Mouse (Mus musculus): ENCODE measurements around the gene Glra1. TPM values are rescaled to one million over a fixed set of nuclear protein-coding genes. Genes with fewer than 3 reads are reported as not detected.

Glra1 gene
- polyA plus RNA-seq, 1 experiment from 2014 or later = 6.8 TPM

DNA sequence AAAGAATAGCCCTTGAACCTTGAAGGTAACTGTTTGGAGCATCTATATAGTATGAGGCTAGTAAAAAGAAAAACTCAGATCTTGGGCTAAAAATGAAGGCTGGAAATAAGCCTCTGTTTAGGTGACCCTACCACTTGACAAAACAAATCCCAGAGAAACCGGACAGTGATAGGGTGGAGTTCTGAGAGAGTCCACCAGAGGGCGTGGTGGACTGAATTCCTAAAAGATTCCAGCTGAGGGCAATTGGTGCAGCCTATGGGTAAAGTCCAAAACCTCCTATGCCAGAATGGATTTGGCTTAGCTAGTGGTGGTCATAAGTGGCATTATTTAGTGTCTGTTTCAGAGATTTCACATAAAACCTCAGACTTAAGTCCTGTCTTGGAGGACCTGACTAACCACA lies 36.9 kb downstream of the Glra1 start:
- no peak overlapping the region for H3K4me3 ChIP-seq
- DNase-seq (ENCODE audit: low spot score) = peak; percentile 56
- peaks cover 83% of the 10 kb centered on the region for H3K36me3 ChIP-seq
- 22% methylated on average over 2 of the region's 2 CpGs for WGBS
- no peaks in the 10 kb centered on the region for H3K27me3 ChIP-seq (ENCODE audit: insufficient read depth, poor library complexity, severe bottlenecking)
- peaks cover 28% of the 10 kb centered on the region for H3K4me1 ChIP-seq (replicated peaks)
- H3K9me3 ChIP-seq = no peaks in the 10 kb centered on the region
- H3K27ac ChIP-seq = no peak overlapping the region

DNA sequence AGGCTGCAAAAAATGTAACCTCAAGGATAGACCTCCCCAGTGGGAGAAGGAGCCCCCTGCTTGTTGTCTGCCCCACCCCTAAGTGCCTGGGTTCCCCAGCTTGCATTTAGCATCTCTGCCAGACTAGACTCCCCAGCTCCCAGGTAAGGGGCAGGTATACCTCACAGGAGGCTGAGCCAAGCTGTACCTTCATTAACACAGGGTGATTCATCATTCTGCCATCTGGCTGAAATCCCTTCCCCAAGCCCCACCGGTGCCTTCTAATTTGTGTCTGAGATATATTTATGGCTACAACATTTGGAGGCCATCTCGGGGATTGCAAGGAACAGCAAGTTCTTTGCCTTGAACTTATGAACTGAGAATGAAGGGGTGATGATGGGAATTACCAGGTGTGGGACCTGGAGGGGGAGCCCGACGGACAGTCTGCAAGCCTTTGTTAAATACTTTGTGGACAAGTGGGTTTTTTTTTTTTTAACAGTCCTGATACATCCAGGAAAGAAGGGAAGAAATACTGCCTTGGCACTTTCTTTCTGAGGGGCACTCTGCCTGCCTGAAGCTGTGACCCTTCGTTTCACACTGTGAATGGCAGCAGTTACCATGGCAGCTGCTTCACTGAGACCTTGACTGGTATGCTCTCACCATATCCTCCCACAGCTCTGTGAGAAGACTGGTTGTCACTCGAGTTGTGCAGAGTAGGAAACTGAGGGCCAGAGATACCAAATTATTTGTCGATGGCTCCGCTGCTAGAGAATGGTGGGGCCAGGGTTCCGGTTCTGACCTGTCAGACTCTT lies 41.5 kb downstream of the Glra1 start:
- Histone ChIP-seq H3K4me3 (no peak overlapping the region), H3K9me3 (no peaks in the 10 kb centered on the region), H3K27ac (peak overlapping the region; percentile 50), H3K4me1 (replicated peaks) (peaks cover 26% of the 10 kb centered on the region), H3K27me3 (ENCODE audit: insufficient read depth, poor library complexity, severe bottlenecking) (no peaks in the 10 kb centered on the region), H3K36me3 (peaks cover 76% of the 10 kb centered on the region)
- WGBS = 56% methylated on average over 9 of the region's 9 CpGs
- peak; percentile 11 for DNase-seq (ENCODE audit: low spot score)

DNA sequence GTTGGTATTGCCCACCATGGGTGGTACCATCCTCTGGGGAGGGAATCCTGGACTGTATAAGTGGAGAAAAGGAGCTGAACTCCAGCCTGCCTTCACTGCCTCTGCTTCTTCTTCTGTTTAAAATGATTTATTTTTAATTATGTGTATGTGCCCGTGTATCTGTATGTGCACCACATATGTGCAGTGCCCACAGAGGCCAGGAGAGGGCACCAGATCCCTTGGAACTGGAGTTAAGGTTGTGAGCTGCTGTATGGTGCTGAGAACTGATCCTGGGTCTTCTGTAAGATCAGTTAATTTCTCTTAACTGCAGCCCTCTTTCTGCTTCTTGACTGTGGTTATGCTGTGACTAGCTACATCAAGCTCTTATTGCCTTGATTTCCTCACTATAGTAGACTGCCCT lies 62.3 kb downstream of the Glra1 start:
- Histone ChIP-seq H3K9me3 (peaks cover 6% of the 10 kb centered on the region; the same call in 1 of the 2 replicates), H3K27me3 (ENCODE audit: insufficient read depth, poor library complexity, severe bottlenecking) (no peaks in the 10 kb centered on the region), H3K36me3 (peaks cover 55% of the 10 kb centered on the region), H3K27ac (no peak overlapping the region), H3K4me3 (no peak overlapping the region), H3K4me1 (replicated peaks) (no peaks in the 10 kb centered on the region)
- WGBS = 87% methylated on average over 1 of the region's 1 CpGs
- no peak for DNase-seq (ENCODE audit: low spot score)

DNA sequence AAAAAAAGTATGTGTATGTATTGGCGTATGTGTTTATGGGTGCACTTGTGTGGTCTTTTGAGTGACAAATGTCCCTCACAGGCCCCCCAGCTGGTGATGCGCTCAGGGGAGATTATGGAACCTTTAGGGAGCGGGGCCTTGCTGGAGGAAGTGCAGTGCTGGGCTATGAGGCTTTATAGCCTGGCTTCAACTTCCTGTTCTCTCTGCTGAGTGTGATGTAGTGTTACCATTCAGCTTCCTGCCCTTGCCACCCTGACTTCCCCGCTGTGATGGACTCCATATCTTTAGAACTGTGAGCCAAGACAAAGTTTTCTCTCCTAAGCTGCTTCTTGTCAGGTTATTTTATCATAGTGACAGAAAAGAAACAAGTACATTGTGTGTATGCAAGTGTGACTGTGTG lies 65.3 kb downstream of the Glra1 start:
- no peak overlapping the region for H3K4me3 ChIP-seq
- H3K27ac ChIP-seq = no peak overlapping the region
- H3K4me1 ChIP-seq (replicated peaks) = no peaks in the 10 kb centered on the region
- peaks cover 40% of the 10 kb centered on the region for H3K36me3 ChIP-seq
- WGBS = 65% methylated on average over 4 of the region's 4 CpGs
- H3K27me3 ChIP-seq (ENCODE audit: insufficient read depth, poor library complexity, severe bottlenecking) = no peaks in the 10 kb centered on the region
- H3K9me3 ChIP-seq = peaks cover 6% of the 10 kb centered on the region; the same call in 1 of the 2 replicates
- DNase-seq (ENCODE audit: low spot score) = no peak

DNA sequence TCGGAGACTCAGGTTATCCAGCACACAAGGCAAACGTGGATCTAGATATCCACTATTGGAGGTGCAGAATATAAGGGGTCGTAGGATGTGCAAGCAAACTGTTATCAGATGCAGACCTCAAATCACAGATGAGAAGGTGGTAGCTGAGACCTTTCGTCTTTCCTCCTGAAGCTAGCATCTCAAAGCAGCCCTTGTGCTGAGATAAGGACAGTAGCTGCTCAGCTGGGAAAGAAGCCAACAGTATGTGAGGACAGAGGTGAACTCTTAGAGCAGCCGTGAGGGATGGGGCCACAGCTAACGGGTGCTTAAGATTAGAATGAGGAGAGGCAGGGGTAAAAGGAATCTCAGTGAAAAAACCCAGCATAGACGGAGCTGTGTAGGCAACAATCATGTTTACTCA lies 65.9 kb downstream of the Glra1 start:
- WGBS = 73% methylated on average over 7 of the region's 7 CpGs
- Histone ChIP-seq H3K4me1 (replicated peaks) (no peaks in the 10 kb centered on the region), H3K27me3 (ENCODE audit: insufficient read depth, poor library complexity, severe bottlenecking) (no peaks in the 10 kb centered on the region)

DNA sequence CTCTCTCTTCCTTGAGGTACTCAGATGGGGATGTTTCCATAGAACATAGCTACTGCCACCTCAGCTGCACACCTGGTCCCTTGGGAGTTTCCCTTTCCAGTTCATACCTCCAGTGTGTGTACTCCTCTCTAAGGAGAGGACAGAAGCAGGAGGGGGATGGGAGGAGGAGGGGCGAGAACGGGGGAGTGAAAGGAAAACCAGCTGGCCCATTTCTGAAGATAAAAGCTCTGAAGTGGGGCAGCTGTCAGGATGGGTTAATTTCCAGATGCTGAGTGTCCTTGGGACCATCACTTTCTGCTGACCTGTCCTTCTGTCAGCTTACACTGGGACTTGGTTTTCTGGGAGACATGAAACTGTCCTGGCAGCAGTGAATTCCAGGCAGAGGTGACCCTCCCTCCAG lies 73.2 kb downstream of the Glra1 start:
- H3K4me1 ChIP-seq (replicated peaks) = peaks cover 6% of the 10 kb centered on the region; the same call in 1 of the 2 replicates
- 57% methylated on average over 2 of the region's 2 CpGs for WGBS
- no peaks in the 10 kb centered on the region for H3K27me3 ChIP-seq (ENCODE audit: insufficient read depth, poor library complexity, severe bottlenecking)
- H3K9me3 ChIP-seq = no peaks in the 10 kb centered on the region
- no peak overlapping the region for H3K27ac ChIP-seq
- H3K36me3 ChIP-seq = peaks cover 74% of the 10 kb centered on the region
- no peak for DNase-seq (ENCODE audit: low spot score)
- H3K4me3 ChIP-seq = no peak overlapping the region

More for the DNA sequence above, 65.9 kb downstream of the Glra1 start:
- DNase-seq (ENCODE audit: low spot score) = no peak
- Histone ChIP-seq H3K36me3 (peaks cover 38% of the 10 kb centered on the region), H3K4me3 (no peak overlapping the region), H3K27ac (no peak overlapping the region), H3K9me3 (peaks cover 6% of the 10 kb centered on the region; the same call in 1 of the 2 replicates)

DNA sequence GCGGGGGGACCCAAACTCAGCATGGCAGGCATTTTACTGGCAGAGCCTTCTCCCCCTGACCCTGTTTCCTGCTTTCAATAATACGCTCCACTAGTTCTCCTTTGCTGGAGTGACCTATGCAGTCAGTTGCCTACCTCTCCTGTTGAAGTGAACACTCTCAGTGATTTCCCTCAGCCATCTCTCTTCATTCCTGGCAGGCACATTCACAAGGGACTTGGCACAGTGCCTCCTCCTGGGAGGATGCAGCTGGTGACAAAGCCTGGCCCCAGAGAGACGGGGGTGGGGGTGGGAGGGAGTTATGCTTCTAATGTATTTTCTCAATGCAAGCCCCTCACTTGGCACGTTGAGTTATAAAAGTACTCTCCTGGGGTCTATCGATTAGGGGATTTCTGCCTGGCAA lies 74.6 kb downstream of the Glra1 start:
- Histone ChIP-seq H3K4me3 (no peak overlapping the region), H3K36me3 (peaks cover 81% of the 10 kb centered on the region), H3K9me3 (no peaks in the 10 kb centered on the region), H3K27me3 (ENCODE audit: insufficient read depth, poor library complexity, severe bottlenecking) (no peaks in the 10 kb centered on the region), H3K4me1 (replicated peaks) (peaks cover 6% of the 10 kb centered on the region; the same call in 1 of the 2 replicates), H3K27ac (no peak overlapping the region)
- no peak for DNase-seq (ENCODE audit: low spot score)
- 84% methylated on average over 5 of the region's 5 CpGs for WGBS

DNA sequence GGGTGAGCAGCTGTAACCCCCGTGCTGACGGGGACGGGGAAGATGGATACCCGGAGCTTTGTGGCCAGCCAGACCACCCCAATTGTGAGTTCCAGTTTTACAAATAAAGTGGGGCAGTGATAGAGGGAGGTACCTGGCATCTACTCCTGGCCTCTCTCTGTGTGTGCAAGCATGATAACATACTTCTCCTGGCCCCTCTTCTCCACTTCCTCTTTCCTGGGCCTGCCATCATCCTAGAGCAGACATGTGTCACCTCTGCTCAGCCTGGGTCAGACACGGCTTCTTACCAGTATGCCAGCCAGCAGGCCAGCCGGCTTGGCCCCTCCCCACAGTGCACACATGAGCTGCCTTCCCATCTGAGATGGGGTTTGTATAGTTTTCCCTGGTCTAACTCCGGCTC lies 77.3 kb downstream of the Glra1 start:
- no peak for DNase-seq (ENCODE audit: low spot score)
- Histone ChIP-seq H3K4me3 (no peak overlapping the region), H3K27me3 (ENCODE audit: insufficient read depth, poor library complexity, severe bottlenecking) (no peaks in the 10 kb centered on the region), H3K9me3 (no peaks in the 10 kb centered on the region), H3K36me3 (peaks cover 93% of the 10 kb centered on the region), H3K27ac (no peak overlapping the region), H3K4me1 (replicated peaks) (peaks cover 6% of the 10 kb centered on the region; the same call in 1 of the 2 replicates)
- 84% methylated on average over 7 of the region's 7 CpGs for WGBS

DNA sequence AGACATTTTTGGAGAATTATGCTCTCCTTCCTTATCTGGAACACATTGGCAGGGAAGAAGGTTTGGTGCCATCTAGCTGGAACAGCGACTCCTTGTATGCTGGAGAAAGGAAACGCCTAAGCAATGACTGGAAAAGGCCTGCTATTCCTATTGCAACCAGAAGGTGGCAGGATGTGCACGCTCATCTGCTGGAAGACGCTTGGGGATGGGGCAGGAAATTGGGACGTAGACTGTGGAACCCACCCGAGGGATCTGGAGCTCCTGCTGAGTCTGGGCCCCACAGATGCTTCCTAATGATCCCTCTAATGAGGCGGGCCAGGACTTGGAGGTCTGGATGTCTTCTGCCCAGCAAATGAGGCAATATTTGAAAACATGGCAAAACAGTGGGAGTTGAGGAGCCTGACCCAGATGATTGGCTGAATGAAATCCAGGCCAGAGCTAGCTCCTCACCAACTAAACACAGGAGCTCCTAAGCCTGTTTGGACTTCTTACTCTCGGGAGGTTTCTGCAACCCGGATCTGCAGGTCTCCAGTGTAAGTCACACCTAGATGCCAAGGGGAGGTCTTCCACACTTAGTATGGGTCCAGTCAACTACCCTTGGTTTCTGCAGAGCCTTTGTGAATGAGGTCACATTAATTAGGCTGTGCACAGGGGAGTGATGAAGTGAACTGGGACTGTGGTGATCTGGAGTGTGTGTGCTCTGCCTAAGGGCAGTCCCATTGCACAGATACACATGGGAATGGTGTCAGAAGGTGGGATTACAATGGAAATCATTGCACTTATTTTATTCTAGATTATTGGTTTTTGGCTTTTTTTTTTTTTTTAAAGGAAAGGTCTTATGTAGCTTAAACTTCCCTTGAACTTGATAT lies 89.0 kb downstream of the Glra1 start:
- no peaks in the 10 kb centered on the region for H3K9me3 ChIP-seq
- peak; percentile 81 for DNase-seq (ENCODE audit: low spot score)
- H3K4me3 ChIP-seq = no peak overlapping the region
- H3K27ac ChIP-seq = no peak overlapping the region
- WGBS = 9% methylated on average over 9 of the region's 9 CpGs
- peaks cover 85% of the 10 kb centered on the region for H3K36me3 ChIP-seq
- H3K27me3 ChIP-seq (ENCODE audit: insufficient read depth, poor library complexity, severe bottlenecking) = no peaks in the 10 kb centered on the region
- H3K4me1 ChIP-seq (replicated peaks) = peaks cover 4% of the 10 kb centered on the region; the same call in 1 of the 2 replicates

DNA sequence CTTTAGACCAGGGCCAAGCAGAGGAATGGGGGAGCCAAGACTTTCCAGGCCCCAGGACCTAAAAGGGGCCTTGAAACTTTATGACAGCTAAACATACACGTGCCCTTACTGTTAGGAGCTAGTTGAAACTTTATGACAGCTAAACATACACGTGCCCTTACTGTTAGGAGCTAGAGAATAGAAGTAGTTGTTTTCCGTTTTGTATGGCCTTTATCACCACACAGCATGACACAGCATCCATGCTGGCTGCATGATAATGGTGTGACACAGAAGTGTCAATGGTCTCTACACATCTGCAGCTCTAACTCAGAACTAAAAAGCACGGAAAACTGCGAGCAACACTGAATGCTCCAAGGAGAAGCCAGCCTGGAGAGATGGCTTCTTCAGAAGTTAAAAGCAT lies 90.3 kb downstream of the Glra1 start:
- no peaks in the 10 kb centered on the region for H3K9me3 ChIP-seq
- H3K27ac ChIP-seq = no peak overlapping the region
- WGBS = 67% methylated on average over 5 of the region's 5 CpGs
- H3K27me3 ChIP-seq (ENCODE audit: insufficient read depth, poor library complexity, severe bottlenecking) = no peaks in the 10 kb centered on the region
- no peak for DNase-seq (ENCODE audit: low spot score)
- no peak overlapping the region for H3K4me3 ChIP-seq
- peaks cover 4% of the 10 kb centered on the region; the same call in 1 of the 2 replicates for H3K4me1 ChIP-seq (replicated peaks)
- peaks cover 80% of the 10 kb centered on the region for H3K36me3 ChIP-seq

DNA sequence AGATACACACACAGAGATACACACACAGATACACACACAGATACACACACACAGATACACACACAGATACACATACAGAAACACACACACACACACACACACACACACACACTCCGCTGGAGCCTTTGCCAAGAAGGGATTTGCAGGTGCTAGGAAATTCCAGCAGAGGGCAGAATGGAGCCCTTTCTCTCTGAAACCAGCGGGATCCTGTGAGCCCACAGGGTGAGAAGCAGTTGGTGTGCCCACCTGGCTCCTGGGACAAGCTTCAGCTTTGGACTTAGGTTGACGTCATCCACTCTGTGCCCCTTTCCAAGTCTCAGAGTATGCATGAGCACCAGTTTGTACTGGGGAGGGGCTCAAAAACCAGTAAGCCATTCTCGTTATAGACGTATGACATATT lies 96.6 kb downstream of the Glra1 start:
- H3K9me3 ChIP-seq = no peaks in the 10 kb centered on the region
- H3K36me3 ChIP-seq = peaks cover 51% of the 10 kb centered on the region
- no peak for DNase-seq (ENCODE audit: low spot score)
- no peaks in the 10 kb centered on the region for H3K4me1 ChIP-seq (replicated peaks)
- H3K27ac ChIP-seq = no peak overlapping the region
- WGBS = 63% methylated on average over 5 of the region's 5 CpGs
- H3K4me3 ChIP-seq = no peak overlapping the region
- H3K27me3 ChIP-seq (ENCODE audit: insufficient read depth, poor library complexity, severe bottlenecking) = no peaks in the 10 kb centered on the region

DNA sequence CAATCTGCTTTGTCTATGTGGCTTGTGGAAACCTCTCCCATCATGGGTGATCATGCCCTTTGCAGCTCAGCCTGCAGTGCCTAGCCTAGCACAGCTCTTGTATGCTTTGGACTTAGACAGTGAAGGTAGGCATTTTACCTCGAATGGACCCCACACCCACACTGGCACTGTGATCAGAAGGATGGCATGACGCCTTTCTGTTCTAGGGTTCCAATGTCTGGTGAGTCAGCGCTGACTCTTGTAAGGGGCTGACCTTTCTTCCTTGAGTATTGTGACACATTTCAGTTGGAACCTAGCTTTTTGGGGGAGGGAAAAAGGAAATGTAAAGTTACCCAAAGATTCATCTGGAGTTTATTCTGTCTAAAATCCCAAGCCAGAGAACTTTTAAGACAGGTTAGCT lies 102.5 kb downstream of the Glra1 start:
- Histone ChIP-seq H3K27me3 (ENCODE audit: insufficient read depth, poor library complexity, severe bottlenecking) (no peaks in the 10 kb centered on the region), H3K36me3 (peaks cover 40% of the 10 kb centered on the region), H3K4me1 (replicated peaks) (no peaks in the 10 kb centered on the region), H3K4me3 (no peak overlapping the region), H3K9me3 (no peaks in the 10 kb centered on the region), H3K27ac (no peak overlapping the region)
- no peak for DNase-seq (ENCODE audit: low spot score)
- WGBS = 89% methylated on average over 3 of the region's 3 CpGs

DNA sequence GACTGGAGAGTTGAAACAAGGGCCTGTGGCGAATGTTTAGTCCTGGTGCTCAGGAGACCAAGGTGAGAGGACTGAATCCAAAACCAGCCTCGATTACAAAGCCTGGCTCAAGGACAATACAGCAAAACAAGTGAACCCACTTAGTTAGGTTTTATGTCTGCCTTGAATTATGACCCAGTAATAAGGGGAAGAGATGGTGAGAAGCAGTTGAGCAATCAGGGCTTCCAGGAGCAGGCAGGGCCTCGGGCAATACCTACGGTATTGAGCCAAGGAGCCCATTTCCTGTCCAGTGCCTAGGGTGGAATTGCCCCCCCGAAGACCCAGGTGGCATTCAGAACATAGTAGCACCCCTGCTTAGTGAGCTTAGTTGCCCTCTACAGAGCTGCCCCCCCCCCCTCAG lies 105.1 kb downstream of the Glra1 start:
- WGBS = 86% methylated on average over 5 of the region's 5 CpGs
- Histone ChIP-seq H3K4me3 (no peak overlapping the region), H3K27ac (no peak overlapping the region), H3K4me1 (replicated peaks) (no peaks in the 10 kb centered on the region), H3K27me3 (ENCODE audit: insufficient read depth, poor library complexity, severe bottlenecking) (no peaks in the 10 kb centered on the region), H3K36me3 (peaks cover 60% of the 10 kb centered on the region), H3K9me3 (no peaks in the 10 kb centered on the region)
- DNase-seq (ENCODE audit: low spot score) = no peak

Data from hindbrain, embryonic 10.5 days (tissue).